Mouse (Mus musculus) splenic B cell, adult 2 months (primary cell): ENCODE measurements at regions not wholly inside any gene's neighbourhood (a gene's known extent, or its start where the extent isn't known, plus 50 kb on each side); places are given as distances from the start of the nearest gene placed in this dataset.

ENCODE experiments used
- DNase-seq: peaks from one replicate; pipeline ENCODE4 v3.0.0-alpha.2; 2011; ENCODE audit warnings: low read depth, low spot score
- H3K27me3 ChIP-seq: 2 replicates; pipeline ENCODE4 v1.6.1; 2012; ENCODE audit warnings: mild to moderate bottlenecking, low read length, moderate library complexity, mixed read lengths; ENCODE audit not compliant: control insufficient read depth, poor library complexity, insufficient read depth, severe bottlenecking
- H3K36me3 ChIP-seq: 2 replicates; pipeline ENCODE4 v1.6.1; 2012; ENCODE audit warnings: mild to moderate bottlenecking, low read length, moderate library complexity, mixed read lengths; ENCODE audit not compliant: control insufficient read depth, poor library complexity, insufficient read depth, severe bottlenecking

GRCm38 (mm10) chr13:35079685-35080084, 52.8 kb upstream of the Eci2 start:
- no peak for DNase-seq
- H3K27me3 ChIP-seq, result no peaks in the 10 kb centered on the region
- no peaks in the 10 kb centered on the region for H3K36me3 ChIP-seq

GRCm38 (mm10) chr13:35085386-35085785, 58.5 kb upstream of the Eci2 start:
- no peaks in the 10 kb centered on the region for H3K36me3 ChIP-seq
- H3K27me3 ChIP-seq, result no peaks in the 10 kb centered on the region
- peak; percentile 33 for DNase-seq

GRCm38 (mm10) chr13:35087246-35088040, 60.5 kb upstream of the Eci2 start:
- DNase-seq, result no peak
- no peaks in the 10 kb centered on the region for H3K27me3 ChIP-seq
- no peaks in the 10 kb centered on the region for H3K36me3 ChIP-seq

- DNase-seq, result no peak
- Histone ChIP-seq H3K27me3 (no peaks in the 10 kb centered on the region), H3K36me3 (no peaks in the 10 kb centered on the region)
These were observed 64.3 kb upstream of the Eci2 start for GRCm38 (mm10) chr13:35091155-35091554.

GRCm38 (mm10) chr13:35119782-35120181, 92.9 kb upstream of the Eci2 start:
- DNase-seq, result peak; percentile 59
- no peaks in the 10 kb centered on the region for H3K27me3 ChIP-seq
- no peaks in the 10 kb centered on the region for H3K36me3 ChIP-seq

GRCm38 (mm10) chr13:35129475-35129874, 102.6 kb upstream of the Eci2 start:
- no peaks in the 10 kb centered on the region for H3K36me3 ChIP-seq
- DNase-seq, result peak; percentile 22
- H3K27me3 ChIP-seq, result no peaks in the 10 kb centered on the region

GRCm38 (mm10) chr13:35131272-35132185, 104.6 kb upstream of the Eci2 start:
- H3K36me3 ChIP-seq, result no peaks in the 10 kb centered on the region
- H3K27me3 ChIP-seq, result no peaks in the 10 kb centered on the region
- peak; percentile 85 for DNase-seq

- H3K27me3 ChIP-seq, result no peaks in the 10 kb centered on the region
- H3K36me3 ChIP-seq, result no peaks in the 10 kb centered on the region
- no peak for DNase-seq
These were observed 124.7 kb upstream of the Eci2 start for GRCm38 (mm10) chr13:35151629-35152028.

- Histone ChIP-seq H3K27me3 (no peaks in the 10 kb centered on the region), H3K36me3 (no peaks in the 10 kb centered on the region)
- DNase-seq, result no peak
These were observed 132.6 kb upstream of the Eci2 start for GRCm38 (mm10) chr13:35159456-35159855.

- Histone ChIP-seq H3K36me3 (no peaks in the 10 kb centered on the region), H3K27me3 (no peaks in the 10 kb centered on the region)
- DNase-seq, result no peak
These were observed 133.9 kb upstream of the Eci2 start for GRCm38 (mm10) chr13:35160767-35161166.

- DNase-seq, result no peak
- H3K27me3 ChIP-seq, result no peaks in the 10 kb centered on the region
- H3K36me3 ChIP-seq, result no peaks in the 10 kb centered on the region
These were observed 139.2 kb upstream of the Eci2 start for GRCm38 (mm10) chr13:35166080-35166479.

- DNase-seq, result no peak
- Histone ChIP-seq H3K27me3 (no peaks in the 10 kb centered on the region), H3K36me3 (no peaks in the 10 kb centered on the region)
These were observed 140.1 kb upstream of the Eci2 start for GRCm38 (mm10) chr13:35166831-35167541.

- Histone ChIP-seq H3K36me3 (no peaks in the 10 kb centered on the region), H3K27me3 (no peaks in the 10 kb centered on the region)
- no peak for DNase-seq
These were observed 144.8 kb upstream of the Eci2 start for GRCm38 (mm10) chr13:35171562-35172254.

GRCm38 (mm10) chr13:35173522-35173921, 146.6 kb upstream of the Eci2 start:
- no peaks in the 10 kb centered on the region for H3K27me3 ChIP-seq

More at GRCm38 (mm10) chr13:35173522-35173921, 146.6 kb upstream of the Eci2 start:
- no peaks in the 10 kb centered on the region for H3K36me3 ChIP-seq
- DNase-seq, result no peak
